Mouse (Mus musculus): Measurements from ENCODE around the gene Il16.

DNA sequence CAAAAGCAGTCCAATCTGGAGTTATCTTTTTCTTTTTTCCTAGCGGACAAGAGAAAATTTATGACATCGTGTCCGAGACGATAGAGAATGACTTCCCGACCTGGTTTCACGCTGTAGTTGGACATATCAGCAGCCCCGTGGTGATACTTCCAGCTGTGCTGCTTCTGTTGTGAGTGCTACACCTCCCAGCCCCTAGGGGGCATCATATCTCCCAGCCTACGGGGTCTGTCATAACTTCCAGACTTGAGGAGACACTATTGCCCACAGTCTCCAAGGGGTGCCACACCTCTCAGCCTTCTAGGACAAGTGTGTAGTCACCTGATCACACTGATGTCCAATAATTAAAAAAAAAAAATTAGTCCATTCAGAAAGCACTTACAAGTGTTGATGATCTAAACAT, 129.7 kb downstream of the Il16 start:
- TF ChIP-seq CTCF (IDR thresholded peaks at IDR 0.05; ENCODE audit: low read depth) (peak; percentile 36), EP300 (IDR thresholded peaks at IDR 0.05; ENCODE audit: low read depth) (no peak)
